Mouse (Mus musculus) left cerebral cortex, postnatal 4 days (tissue): ENCODE results near the gene Adamts13. TPM values are rescaled to one million over a fixed set of nuclear protein-coding genes. Genes with fewer than 3 reads are reported as not detected.

Source experiments
- DNase-seq: peaks from one replicate; pipeline ENCODE4 v3.0.0-alpha.2; 2022
- intact Hi-C: fragments of 180-260 bp; cut with DNase I; formaldehyde crosslinking; loops from one replicate; pipeline ENCODE4 v1.15.1; 2025
- total RNA-seq, 2 experiments: library from RNA; stranded (reverse); gene quantifications; 2 replicates each; pipeline ENCODE4 v1.2.3; 2021

Gene Adamts13
- total RNA-seq, 2 experiments from 2014 or later = not detected

DNA sequence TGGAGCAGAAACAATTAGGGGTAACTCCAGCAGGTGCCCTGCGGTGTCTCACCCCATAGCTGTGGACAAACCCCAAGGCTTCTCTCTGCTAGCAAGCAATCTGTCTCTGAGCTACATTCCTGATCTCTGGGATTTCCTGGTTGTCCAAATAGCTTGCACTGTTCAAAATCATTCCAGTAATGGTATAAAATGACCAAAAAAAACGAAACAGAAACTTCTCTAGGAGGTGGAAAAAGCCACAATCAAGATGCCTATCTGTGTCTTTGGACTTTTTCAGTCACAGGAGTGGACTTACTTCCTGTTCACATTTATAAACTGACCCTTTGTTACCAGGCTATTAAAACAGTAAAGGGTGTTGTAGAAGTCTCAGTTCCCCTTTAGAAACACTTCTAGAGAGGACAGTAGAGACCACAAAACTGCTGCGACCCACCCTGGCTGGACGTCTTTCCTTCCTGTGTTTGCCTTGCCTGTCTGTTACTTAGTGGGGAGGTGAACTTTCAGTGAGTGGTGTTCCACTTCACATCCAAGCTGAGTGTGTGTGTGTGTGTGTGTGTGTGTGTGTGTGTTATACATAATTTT, 55.3 kb downstream of the Adamts13 start:
- no peak for DNase-seq
- intact Hi-C loops = no loop called here

- no peak for DNase-seq
- intact Hi-C loops = loop anchor here (10.0 kb wide), 1 partner anchor 98 kb away; the partner anchor contains the start of genes Stkld1 and Surf4
Measured at GRCm38 (mm10) chr2:27032361-27032760, 59.1 kb downstream of the Adamts13 start.

DNA sequence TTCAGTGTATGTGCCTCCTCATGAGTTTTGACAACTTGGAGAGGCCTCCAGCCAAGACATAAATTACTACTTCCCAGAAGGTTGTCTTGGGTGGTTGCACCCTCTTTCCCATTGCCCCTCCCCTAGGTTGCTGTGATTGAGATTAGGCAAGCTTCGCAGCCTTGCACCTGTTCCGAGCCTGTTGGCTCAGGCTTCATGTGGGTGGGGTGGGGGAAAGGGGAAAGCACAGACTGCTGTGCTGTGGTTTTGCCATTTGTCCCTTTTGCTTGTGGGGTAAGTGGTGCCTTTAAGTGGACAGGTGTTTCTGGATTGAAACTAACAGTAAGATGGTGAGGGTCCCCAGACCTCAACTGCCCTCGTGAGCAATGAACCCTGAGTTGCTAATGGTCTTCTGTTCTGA, 62.8 kb downstream of the Adamts13 start:
- DNase-seq = no peak
- intact Hi-C loops = loop anchor here (10.0 kb wide), 1 partner anchor 101 kb away; the partner anchor contains the start of genes Stkld1 and Surf4

- intact Hi-C loops = loop anchor here (10.0 kb wide), 1 partner anchor 102 kb away; the partner anchor contains the start of genes Stkld1 and Surf4
- DNase-seq = no peak
Measured at GRCm38 (mm10) chr2:27037008-27037407, 63.8 kb downstream of the Adamts13 start.

- intact Hi-C loops = loop anchor here (10.0 kb wide), 1 partner anchor 104 kb away; the partner anchor contains the start of genes Stkld1 and Surf4
- peak; percentile 83 for DNase-seq
Measured at GRCm38 (mm10) chr2:27038596-27038995, 65.4 kb downstream of the Adamts13 start.

DNA sequence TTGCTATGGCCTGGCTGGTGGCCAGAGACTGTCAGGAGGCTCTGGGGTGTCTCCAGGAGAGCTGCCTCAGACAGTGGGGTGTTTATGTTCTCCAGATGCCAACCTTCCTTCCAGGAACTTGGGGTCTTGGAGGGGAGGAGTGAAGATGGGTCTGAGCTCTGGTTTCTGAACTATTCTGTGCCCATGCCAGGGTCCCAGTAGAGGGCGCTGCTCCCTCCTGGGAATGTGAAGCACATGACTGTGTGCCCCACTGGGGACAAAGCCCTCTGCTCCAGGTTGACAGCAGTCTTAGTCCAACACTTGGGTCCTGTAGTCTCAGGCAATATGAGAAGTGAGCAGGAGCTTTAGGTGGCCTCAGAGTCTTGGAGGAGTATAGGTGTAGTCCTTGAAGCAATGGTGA, 66.1 kb downstream of the Adamts13 start:
- no peak for DNase-seq
- intact Hi-C loops = loop anchor here (10.0 kb wide), 1 partner anchor 104 kb away; the partner anchor contains the start of genes Stkld1 and Surf4

DNA sequence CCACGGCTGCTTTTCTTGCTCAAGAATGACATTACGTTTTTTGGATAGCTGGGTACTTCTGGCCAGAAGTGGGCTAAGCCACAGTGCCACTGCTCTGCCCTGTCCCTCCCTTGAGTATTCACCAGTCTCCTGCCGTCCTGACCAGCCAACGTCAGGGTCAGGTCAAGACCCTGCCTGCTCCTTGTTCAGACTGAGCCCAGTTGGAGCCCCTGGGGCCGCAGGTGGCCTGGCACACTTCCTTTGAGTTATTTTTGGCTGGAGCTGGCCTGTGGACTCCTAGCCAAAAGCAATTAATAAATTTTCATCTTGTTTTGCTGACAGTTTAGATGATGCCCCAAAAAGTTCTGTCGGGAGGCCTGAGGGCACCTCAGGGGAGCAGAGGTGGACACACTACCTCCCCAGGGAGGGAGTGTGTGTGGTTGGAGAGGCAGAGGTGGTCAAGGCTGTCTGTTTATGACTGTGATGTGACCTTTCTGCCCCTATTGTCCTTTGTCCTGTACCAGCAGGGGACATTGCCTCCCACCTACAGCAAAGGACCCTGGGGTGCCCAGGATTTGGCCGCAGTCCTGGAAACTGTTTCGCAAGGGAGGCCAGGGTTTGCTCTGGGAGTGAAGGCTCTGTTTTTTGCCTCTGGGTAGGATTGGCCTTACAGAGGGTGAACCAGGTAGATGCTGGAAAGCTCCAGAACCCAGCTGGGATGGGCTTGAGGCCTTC, 69.1 kb downstream of the Adamts13 start:
- intact Hi-C loops = loop anchor here (5.0 to 10.0 kb wide), 2 partner anchors 195 to 397 kb away; no protein-coding TSS in a partner anchor
- no peak for DNase-seq

- DNase-seq = peak; percentile 90
- intact Hi-C loops = loop anchor here (5.0 to 10.0 kb wide), 2 partner anchors 194 to 399 kb away; no protein-coding TSS in a partner anchor
Measured at GRCm38 (mm10) chr2:27043461-27043860, 70.2 kb downstream of the Adamts13 start.

DNA sequence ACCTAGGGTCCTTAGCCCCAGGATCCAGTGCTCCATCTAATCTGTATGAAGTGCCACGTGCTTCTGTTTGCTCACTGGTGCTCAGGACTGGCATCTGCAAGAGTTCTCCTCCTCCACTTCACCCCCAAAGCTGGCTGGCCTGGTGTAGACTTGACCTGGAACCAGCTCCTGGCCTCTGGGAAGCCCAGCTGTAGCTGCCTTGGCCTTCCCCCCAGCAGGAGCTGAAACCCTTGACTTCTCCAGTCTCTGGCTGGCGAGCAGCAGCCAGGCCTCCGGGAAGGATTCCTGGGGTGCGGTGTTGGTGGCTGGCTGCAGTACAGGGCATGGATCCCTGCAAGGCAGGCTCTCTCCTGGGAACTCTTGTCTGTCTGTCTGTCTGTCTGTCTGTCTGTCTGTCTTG, 71.0 kb downstream of the Adamts13 start:
- intact Hi-C loops = loop anchor here (5.0 to 10.0 kb wide), 2 partner anchors 193 to 399 kb away; no protein-coding TSS in a partner anchor

DNA sequence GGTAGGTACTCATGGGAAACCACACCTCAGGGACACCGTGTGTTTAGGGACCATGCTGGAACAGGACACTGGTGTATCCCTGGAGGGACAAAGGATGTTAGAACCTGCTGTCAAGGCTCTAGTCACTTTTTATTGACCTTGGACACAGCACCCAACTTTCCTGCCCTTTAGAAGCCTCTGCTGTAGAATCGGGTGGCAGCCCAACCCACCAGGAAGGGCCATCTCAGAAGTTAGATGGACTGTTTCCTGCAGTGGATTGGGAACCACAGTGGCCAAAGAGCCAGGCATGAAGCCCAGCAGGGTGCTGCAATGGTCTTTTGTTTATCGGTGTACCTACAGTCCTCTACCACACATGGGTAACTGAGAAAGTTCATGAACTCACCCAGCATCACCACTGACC, 71.4 kb downstream of the Adamts13 start:
- no peak for DNase-seq
- intact Hi-C loops = loop anchor here (5.0 to 10.0 kb wide), 2 partner anchors 193 to 400 kb away; no protein-coding TSS in a partner anchor

More for the DNA sequence above, 71.0 kb downstream of the Adamts13 start:
- DNase-seq = no peak

DNA sequence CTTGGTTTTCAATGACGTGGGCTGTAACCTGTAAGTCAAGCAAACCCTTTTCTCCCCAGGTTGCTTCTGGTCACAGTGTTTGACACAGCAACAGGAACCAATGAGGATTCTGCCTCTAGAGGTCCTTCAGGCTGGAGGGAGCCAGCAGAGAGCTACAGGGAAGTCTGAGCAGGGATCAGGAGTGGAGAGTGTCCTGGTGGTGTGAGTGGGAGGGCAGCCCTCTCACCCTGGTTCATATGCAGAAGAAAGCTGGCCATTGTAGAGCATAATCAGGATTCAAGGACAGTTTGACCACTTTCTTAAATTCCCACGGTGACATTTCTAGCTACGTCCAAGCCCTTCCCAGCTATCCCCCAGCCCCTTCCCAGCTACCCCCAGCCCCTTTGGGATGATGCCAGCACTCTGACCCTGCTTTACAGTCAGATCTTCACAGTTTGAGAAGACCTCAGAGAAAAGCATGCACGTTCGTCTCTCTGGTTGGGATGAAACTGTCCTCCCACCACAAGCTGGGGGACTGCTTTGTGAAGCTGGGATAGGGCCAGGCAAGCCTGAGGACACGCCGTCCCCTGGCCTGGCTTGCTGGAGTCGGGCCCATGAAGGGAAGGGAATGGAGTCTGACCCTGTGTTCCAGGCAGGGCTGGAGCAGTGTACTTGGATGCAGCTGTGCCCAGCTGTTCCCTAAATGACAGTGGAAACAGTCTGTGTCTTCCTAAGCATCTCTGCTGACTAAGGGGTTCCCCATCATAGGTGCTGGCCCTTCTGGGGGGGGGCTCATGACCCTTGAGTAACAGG, 73.0 kb downstream of the Adamts13 start:
- intact Hi-C loops = loop anchor here (10.0 kb wide), 1 partner anchor 401 kb away; no protein-coding TSS in a partner anchor

GRCm38 (mm10) chr2:27049408-27049807, 76.2 kb downstream of the Adamts13 start:
- no peak for DNase-seq
- intact Hi-C loops = loop anchor here (10.0 kb wide), 1 partner anchor 405 kb away; no protein-coding TSS in a partner anchor

More for the DNA sequence above, 73.0 kb downstream of the Adamts13 start:
- DNase-seq = peak; percentile 43

- no peak for DNase-seq
- intact Hi-C loops = no loop called here
Measured at GRCm38 (mm10) chr2:27058251-27058650, 85.0 kb downstream of the Adamts13 start.

- DNase-seq = no peak
- intact Hi-C loops = no loop called here
Measured at GRCm38 (mm10) chr2:27058751-27059150, 85.5 kb downstream of the Adamts13 start.

DNA sequence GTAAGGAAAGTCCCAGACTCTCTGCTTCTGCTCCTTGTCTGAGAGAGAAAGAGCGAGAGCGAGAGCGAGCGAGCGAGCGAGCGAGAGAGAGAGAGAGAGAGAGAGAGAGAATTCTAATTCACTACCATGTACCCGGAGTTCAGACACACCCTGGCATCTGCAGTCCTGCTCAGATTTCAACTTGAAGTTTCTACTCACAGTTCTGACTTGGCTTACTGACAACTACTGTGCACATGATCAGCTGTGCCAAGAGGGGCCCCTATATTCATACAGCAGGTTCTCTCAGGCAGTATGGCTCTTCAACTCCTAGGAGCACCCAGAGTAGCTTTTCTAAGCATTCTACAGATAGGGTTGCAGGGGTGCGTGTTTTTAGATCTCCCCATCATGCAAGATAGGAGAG, 86.0 kb downstream of the Adamts13 start:
- DNase-seq = no peak
- intact Hi-C loops = no loop called here

Other genes starting within 250 kb of the Adamts13 start
- gene Abo, start 108.4 kb upstream of the Adamts13 start, total RNA-seq = not detected
- 10 to 100 TPM; 32.3 to 33.8 TPM for gene Surf6, start 70.5 kb upstream of the Adamts13 start, total RNA-seq
- gene Med22, start 62.7 kb upstream of the Adamts13 start, total RNA-seq = 10 to 100 TPM; 52.3 to 56.2 TPM
- 100 to 1,000 TPM; 422 to 425 TPM for gene Rpl7a, start 62.7 kb upstream of the Adamts13 start, total RNA-seq
- gene Surf2, start 57.0 kb upstream of the Adamts13 start, total RNA-seq = 10 to 100 TPM; 34.8 to 35.1 TPM
- 10 to 100 TPM; 69.5 to 72.4 TPM for gene Surf1, start 56.9 kb upstream of the Adamts13 start, total RNA-seq
- gene Surf4, start 39.5 kb upstream of the Adamts13 start, total RNA-seq = 10 to 100 TPM; 61.0 to 67.1 TPM
- gene Stkld1, start 39.4 kb upstream of the Adamts13 start, total RNA-seq = under 1 TPM in 1 of 2 experiments, not detected in 1; 0.18 TPM
- gene Rexo4, start 9.0 kb upstream of the Adamts13 start, total RNA-seq = 10 to 100 TPM; 50.9 to 61.6 TPM
- gene Cacfd1, start 36.5 kb downstream of the Adamts13 start, total RNA-seq = 10 to 100 TPM; 73.1 to 80.5 TPM
- gene Slc2a6, start 54.6 kb downstream of the Adamts13 start, total RNA-seq = 10 to 100 TPM; 23.3 to 27.5 TPM
- under 1 TPM in 1 of 2 experiments, not detected in 1; 0.42 TPM for gene Mymk, start 98.8 kb downstream of the Adamts13 start, total RNA-seq
- 10 to 100 TPM; 23.8 to 25.1 TPM for gene Adamtsl2, start 106.0 kb downstream of the Adamts13 start, total RNA-seq
- gene Fam163b, start 169.1 kb downstream of the Adamts13 start, total RNA-seq = 10 to 100 TPM; 55.8 to 61.9 TPM
- under 1 TPM; 0.30 to 0.58 TPM for gene Dbh, start 191.8 kb downstream of the Adamts13 start, total RNA-seq